Mouse (Mus musculus) c-Kit-negative CD71-positive TER-119-positive erythroid progenitor cells, embryonic 14.5 days (primary cell): ENCODE results near the gene Ace3.

ENCODE experiments used
- DNase-seq: peaks from one replicate; pipeline ENCODE4 v3.0.0-alpha.2; 2013; ENCODE audit warnings: low read depth, low spot score

Gene Ace3

DNA sequence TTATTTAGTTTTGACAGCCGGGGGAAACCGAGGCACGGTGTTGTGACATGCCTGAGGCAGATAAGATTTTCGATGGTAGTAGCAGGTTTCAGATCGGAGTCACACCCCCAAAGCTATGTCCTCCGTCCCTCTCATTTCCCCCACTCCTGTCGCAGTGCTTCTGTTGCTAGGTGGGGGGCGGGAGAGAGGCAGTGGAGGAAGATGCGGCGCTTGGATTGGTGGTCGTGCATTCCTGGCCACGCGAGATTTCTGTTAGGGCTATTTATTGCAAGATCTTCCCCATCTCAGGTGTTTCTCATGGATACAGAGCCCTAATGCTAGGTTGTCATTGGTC lies 42.9 kb downstream of the Ace3 start:
- DNase-seq, result peak; percentile 9

DNA sequence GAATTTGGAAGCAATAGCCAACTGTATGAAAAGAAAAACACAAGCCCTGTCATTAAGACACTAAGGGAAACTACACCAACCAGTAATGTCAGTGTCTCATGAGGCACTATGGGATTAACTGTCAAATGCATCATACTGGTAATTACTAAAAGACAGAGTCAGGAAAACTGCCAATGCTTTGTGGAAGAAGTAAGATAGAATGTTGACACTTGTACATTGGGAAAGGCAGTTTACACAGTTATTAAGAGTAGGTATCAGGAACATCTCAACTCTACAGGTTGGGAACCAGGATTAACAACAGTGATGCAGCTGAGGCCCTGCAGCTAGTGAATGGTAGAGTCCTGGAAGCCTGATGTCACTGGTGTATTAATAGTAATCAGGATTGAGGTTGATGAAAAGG lies 49.9 kb downstream of the Ace3 start:
- no peak for DNase-seq

DNA sequence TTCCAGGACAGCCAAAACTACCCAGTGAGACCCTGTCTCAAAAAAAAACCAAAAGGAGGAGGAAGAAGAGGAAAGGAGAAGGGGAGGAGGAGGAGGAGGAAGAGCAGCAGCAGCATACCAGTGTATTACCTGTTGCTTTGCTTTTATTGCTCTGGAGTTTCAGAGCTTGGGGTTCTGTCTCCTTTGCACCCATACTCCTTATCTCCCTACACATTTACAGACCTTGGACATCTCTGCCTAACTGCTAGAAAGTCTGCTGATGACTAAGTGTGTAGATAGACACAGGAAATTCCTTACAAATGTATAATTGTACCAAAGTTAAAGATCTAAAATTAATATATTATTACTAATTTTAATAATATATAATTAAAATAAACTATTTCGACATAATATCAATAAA lies 50.8 kb downstream of the Ace3 start:
- DNase-seq, result no peak

GRCm38 (mm10) chr11:106045780-106046179 lies 51.3 kb downstream of the Ace3 start:
- DNase-seq, result no peak

- DNase-seq, result no peak
Observed at GRCm38 (mm10) chr11:106046584-106046983, 52.1 kb downstream of the Ace3 start.

DNA sequence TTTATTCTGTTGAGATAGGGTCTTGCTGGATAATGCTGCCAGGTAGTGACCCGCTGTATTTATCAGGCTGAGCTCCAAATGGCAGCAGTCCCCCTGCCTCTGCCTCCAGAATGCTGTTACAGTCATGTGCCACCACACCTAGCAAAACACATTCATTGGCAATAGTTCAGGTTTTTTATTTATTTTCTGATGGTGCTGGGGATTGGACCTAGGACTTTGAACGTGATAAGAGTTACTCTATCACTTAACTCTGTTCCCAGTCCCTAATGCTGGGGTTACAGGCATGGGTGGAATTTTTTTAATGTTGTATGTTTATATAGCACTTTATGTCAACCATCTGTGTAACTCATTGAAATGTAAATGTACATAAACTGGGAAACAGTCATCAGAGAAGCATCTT lies 59.4 kb downstream of the Ace3 start:
- no peak for DNase-seq

GRCm38 (mm10) chr11:106054600-106054999 lies 60.1 kb downstream of the Ace3 start:
- no peak for DNase-seq
